Mouse (Mus musculus): ENCODE data around the gene Jazf1.
A peak's percentile ranks its signal among the peaks of the same experiment; 100 is the strongest.

Jazf1 gene

GRCm38 (mm10) chr6:53067989-53068874 is at the start of gene Jazf1:
Gene Jazf1, minus strand, starts transcription at chr6:53068631.
- peak; percentile 56 for DNase-seq

GRCm38 (mm10) chr6:53117855-53118254 is 49.4 kb upstream of the Jazf1 start:
- DNase-seq: no peak

- DNase-seq: no peak
Measured at GRCm38 (mm10) chr6:53086879-53087278, 18.4 kb upstream of the Jazf1 start.

GRCm38 (mm10) chr6:53081241-53081640 is 12.8 kb upstream of the Jazf1 start:
- no peak for DNase-seq

GRCm38 (mm10) chr6:53078671-53079070 is 10.2 kb upstream of the Jazf1 start:
- DNase-seq: peak; percentile 50

GRCm38 (mm10) chr6:53071732-53072131 is 3.3 kb upstream of the Jazf1 start:
- DNase-seq: no peak

GRCm38 (mm10) chr6:53069976-53070575 is 1.6 kb upstream of the Jazf1 start:
- DNase-seq: no peak

- no peak for DNase-seq
Measured at GRCm38 (mm10) chr6:53068875-53069178, 396 bp upstream of the Jazf1 start.

GRCm38 (mm10) chr6:53067446-53067988 is 914 bp downstream of the Jazf1 start:
- peak; percentile 6 for DNase-seq

GRCm38 (mm10) chr6:53066978-53067377 is 1.5 kb downstream of the Jazf1 start:
- DNase-seq: no peak

GRCm38 (mm10) chr6:53064070-53064469 is 4.4 kb downstream of the Jazf1 start:
- DNase-seq: no peak

- no peak for DNase-seq
Measured at GRCm38 (mm10) chr6:53054909-53055308, 13.5 kb downstream of the Jazf1 start.

- DNase-seq: no peak
Measured at GRCm38 (mm10) chr6:53045501-53045900, 22.9 kb downstream of the Jazf1 start.

GRCm38 (mm10) chr6:53038176-53038575 is 30.3 kb downstream of the Jazf1 start:
- DNase-seq: no peak

- DNase-seq: no peak
Measured at GRCm38 (mm10) chr6:53034362-53035011, 33.9 kb downstream of the Jazf1 start.

- DNase-seq: peak; percentile 27
Measured at GRCm38 (mm10) chr6:53032730-53033484, 35.5 kb downstream of the Jazf1 start.

GRCm38 (mm10) chr6:53022069-53022468 is 46.4 kb downstream of the Jazf1 start:
- no peak for DNase-seq

GRCm38 (mm10) chr6:53021081-53021480 is 47.4 kb downstream of the Jazf1 start:
- no peak for DNase-seq

GRCm38 (mm10) chr6:53017357-53018205 is 50.9 kb downstream of the Jazf1 start:
- no peak for DNase-seq

- DNase-seq: no peak
Measured at GRCm38 (mm10) chr6:53014460-53015455, 53.7 kb downstream of the Jazf1 start.

GRCm38 (mm10) chr6:53010286-53010685 is 58.1 kb downstream of the Jazf1 start:
- DNase-seq: no peak

Measured in lung, postnatal 10 days (tissue).